Mouse (Mus musculus) hindbrain, embryonic 12.5 days (tissue): ENCODE measurements around the gene S1pr2. TPM values are rescaled to one million over a fixed set of nuclear protein-coding genes. Genes with fewer than 3 reads are reported as not detected.

ENCODE experiments used
- ATAC-seq: fragments of 200-750 bp; cut with Nextera tagmentation; 2 replicates; pipeline ENCODE4 v1.8.0; 2017; ENCODE audit warnings: moderate TSS enrichment; ENCODE audit not compliant: low FRiP score
- H3K27ac ChIP-seq: fragments of 300-500 bp; sonication (generic); 2 replicates; pipeline ENCODE4 v1.5.1; 2016; ENCODE audit warnings: mild to moderate bottlenecking
- H3K27me3 ChIP-seq: fragments of 300-500 bp; sonication (generic); 2 replicates; pipeline ENCODE4 v1.6.1; 2016; ENCODE audit warnings: mild to moderate bottlenecking
- H3K36me3 ChIP-seq: fragments of 300-500 bp; sonication (generic); 2 replicates; pipeline ENCODE4 v1.6.1; 2016; ENCODE audit warnings: mild to moderate bottlenecking
- H3K4me1 ChIP-seq: fragments of 300-500 bp; sonication (generic); 2 replicates; pipeline ENCODE4 v1.6.1; 2016
- H3K4me2 ChIP-seq: fragments of 300-500 bp; sonication (generic); replicated peaks from 2 replicates; pipeline ENCODE4 v1.6.1; 2016; ENCODE audit warnings: mild to moderate bottlenecking
- H3K4me3 ChIP-seq: fragments of 300-500 bp; sonication (generic); 2 replicates; pipeline ENCODE4 v1.5.1; 2016; ENCODE audit warnings: mild to moderate bottlenecking
- H3K9ac ChIP-seq: fragments of 300-500 bp; sonication (generic); 2 replicates; pipeline ENCODE4 v1.6.1; 2016; ENCODE audit warnings: mild to moderate bottlenecking, moderate library complexity
- H3K9me3 ChIP-seq: fragments of 300-500 bp; sonication (generic); replicated peaks from 2 replicates; pipeline ENCODE4 v1.6.1; 2016; ENCODE audit warnings: mild to moderate bottlenecking
- WGBS: fragments of 180-500 bp; shearing (Covaris S2); methylation state at CpG from one replicate; pipeline ENCODE4 v1.1.7; 2016; 5-methylcytosine and 5-hydroxymethylcytosine counted together
- polyA plus RNA-seq: library from polyadenylated mRNA; unstranded; fragments of >200 nt; fragmentation: Nextera tagmentation; extraction: Ambion mirVana; gene quantifications from 2 replicates; pipeline ENCODE4 v1.2.1, GENCODE M21; 2016

Gene S1pr2
- polyA plus RNA-seq, 1 experiment from 2014 or later: 22.1 TPM

GRCm38 (mm10) chr9:20975431-20976215 lies 958 bp downstream of the S1pr2 start:
- Histone ChIP-seq H3K27me3 (peaks cover 6% of the 10 kb centered on the region; the same call in 1 of the 2 replicates), H3K9ac (peak overlapping the region; percentile 78), H3K4me2 (peak overlapping the region; percentile 89), H3K36me3 (no peaks in the 10 kb centered on the region), H3K4me1 (peaks cover 36% of the 10 kb centered on the region), H3K27ac (peak overlapping the region; percentile 80), H3K9me3 (no peaks in the 10 kb centered on the region), H3K4me3 (peak overlapping the region; percentile 78)
- WGBS: under 1% methylated on average over 45 of the region's 45 CpGs
- ATAC-seq: peak; percentile 33

GRCm38 (mm10) chr9:20973682-20974075 lies 2.9 kb downstream of the S1pr2 start:
- peaks cover 36% of the 10 kb centered on the region for H3K4me1 ChIP-seq
- WGBS: 59% methylated on average over 6 of the region's 6 CpGs
- H3K4me2 ChIP-seq: peak overlapping the region; percentile 44
- H3K9ac ChIP-seq: no peak overlapping the region
- no peak overlapping the region for H3K4me3 ChIP-seq
- 0 out of 2 replicates have a peak overlapping the region, but pooled peaks have one; percentile 77 for H3K27ac ChIP-seq
- H3K36me3 ChIP-seq: 0 out of 2 replicates have a peak, but pooled peaks cover 2% of the 10 kb centered on the region
- no peaks in the 10 kb centered on the region for H3K9me3 ChIP-seq
- peaks cover 6% of the 10 kb centered on the region; the same call in 1 of the 2 replicates for H3K27me3 ChIP-seq
- ATAC-seq: no peak

DNA sequence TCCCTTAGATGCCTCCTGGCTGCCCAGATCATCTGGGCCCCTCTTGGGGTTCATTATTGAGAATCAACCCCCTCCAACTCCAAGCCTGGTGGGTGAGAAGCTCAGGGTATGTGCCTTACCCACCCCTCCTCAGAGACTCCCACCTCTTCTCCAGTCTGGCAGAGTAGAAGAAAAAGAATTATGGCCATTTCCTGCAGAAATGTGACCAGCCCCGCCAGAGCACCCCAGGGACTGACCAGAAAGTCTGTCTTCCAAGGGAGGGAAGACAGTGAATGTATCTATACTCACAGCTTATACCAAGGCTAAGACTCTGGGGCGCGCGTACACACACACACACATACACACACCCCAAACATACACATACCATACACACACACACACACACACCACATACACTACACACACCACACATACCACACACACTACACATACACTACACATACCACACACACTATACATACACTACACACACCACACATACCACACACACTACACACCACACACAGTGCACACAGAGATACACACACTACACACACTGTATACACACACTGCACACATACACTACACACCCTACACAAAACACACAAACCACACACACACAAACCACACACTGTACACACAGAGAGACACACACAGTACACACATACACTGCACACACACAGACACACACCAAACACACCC lies 3.4 kb downstream of the S1pr2 start:
- peak overlapping the region; percentile 44 for H3K4me2 ChIP-seq
- H3K9me3 ChIP-seq: no peaks in the 10 kb centered on the region
- no peak for ATAC-seq
- no peak overlapping the region for H3K4me3 ChIP-seq
- H3K4me1 ChIP-seq: peaks cover 36% of the 10 kb centered on the region
- H3K36me3 ChIP-seq: peaks cover 7% of the 10 kb centered on the region
- peak overlapping the region; percentile 77; the same call in 1 of the 2 replicates for H3K27ac ChIP-seq
- H3K27me3 ChIP-seq: peaks cover 6% of the 10 kb centered on the region; the same call in 1 of the 2 replicates
- 86% methylated on average over 4 of the region's 4 CpGs for WGBS
- H3K9ac ChIP-seq: peak overlapping the region; percentile 32; the same call in 1 of the 2 replicates

GRCm38 (mm10) chr9:20972141-20972992 lies 4.2 kb downstream of the S1pr2 start:
- Histone ChIP-seq H3K4me1 (peaks cover 36% of the 10 kb centered on the region), H3K27ac (peak overlapping the region; percentile 77), H3K4me3 (no peak overlapping the region), H3K27me3 (peaks cover 6% of the 10 kb centered on the region; the same call in 1 of the 2 replicates), H3K9me3 (no peaks in the 10 kb centered on the region), H3K36me3 (peaks cover 15% of the 10 kb centered on the region), H3K9ac (peak overlapping the region; percentile 32), H3K4me2 (peak overlapping the region; percentile 44)
- 0 out of 2 replicates have a peak, but pooled peaks have one; percentile 3 for ATAC-seq
- 32% methylated on average over 28 of the region's 28 CpGs for WGBS

GRCm38 (mm10) chr9:20971751-20972140 lies 4.8 kb downstream of the S1pr2 start:
- no peaks in the 10 kb centered on the region for H3K9me3 ChIP-seq
- ATAC-seq: no peak
- H3K27me3 ChIP-seq: peaks cover 6% of the 10 kb centered on the region; the same call in 1 of the 2 replicates
- H3K36me3 ChIP-seq: peaks cover 20% of the 10 kb centered on the region
- H3K27ac ChIP-seq: peak overlapping the region; percentile 77
- H3K4me3 ChIP-seq: no peak overlapping the region
- peak overlapping the region; percentile 44 for H3K4me2 ChIP-seq
- H3K4me1 ChIP-seq: peaks cover 36% of the 10 kb centered on the region
- 70% methylated on average over 7 of the region's 7 CpGs for WGBS
- H3K9ac ChIP-seq: peak overlapping the region; percentile 32; the same call in 1 of the 2 replicates

GRCm38 (mm10) chr9:20966747-20967146 lies 9.8 kb downstream of the S1pr2 start:
- Histone ChIP-seq H3K4me1 (peaks cover 2% of the 10 kb centered on the region), H3K27ac (no peak overlapping the region), H3K27me3 (no peaks in the 10 kb centered on the region), H3K9ac (no peak overlapping the region), H3K9me3 (no peaks in the 10 kb centered on the region), H3K4me3 (no peak overlapping the region), H3K4me2 (no peak overlapping the region), H3K36me3 (peaks cover 28% of the 10 kb centered on the region)
- ATAC-seq: no peak
- 84% methylated on average over 5 of the region's 5 CpGs for WGBS

GRCm38 (mm10) chr9:20966008-20966407 lies 10.6 kb downstream of the S1pr2 start:
- ATAC-seq: no peak
- Histone ChIP-seq H3K4me1 (no peaks in the 10 kb centered on the region), H3K4me2 (no peak overlapping the region), H3K9me3 (no peaks in the 10 kb centered on the region), H3K9ac (no peak overlapping the region), H3K36me3 (peaks cover 28% of the 10 kb centered on the region), H3K27ac (no peak overlapping the region), H3K4me3 (no peak overlapping the region), H3K27me3 (no peaks in the 10 kb centered on the region)
- 79% methylated on average over 3 of the region's 3 CpGs for WGBS

GRCm38 (mm10) chr9:20965606-20966005 lies 11.0 kb downstream of the S1pr2 start:
- H3K36me3 ChIP-seq: peaks cover 28% of the 10 kb centered on the region
- H3K9me3 ChIP-seq: no peaks in the 10 kb centered on the region
- no peak overlapping the region for H3K4me2 ChIP-seq
- no peak for ATAC-seq
- H3K4me3 ChIP-seq: no peak overlapping the region
- no peaks in the 10 kb centered on the region for H3K4me1 ChIP-seq
- H3K9ac ChIP-seq: no peak overlapping the region
- no peaks in the 10 kb centered on the region for H3K27me3 ChIP-seq
- H3K27ac ChIP-seq: no peak overlapping the region
- 80% methylated on average over 4 of the region's 4 CpGs for WGBS

DNA sequence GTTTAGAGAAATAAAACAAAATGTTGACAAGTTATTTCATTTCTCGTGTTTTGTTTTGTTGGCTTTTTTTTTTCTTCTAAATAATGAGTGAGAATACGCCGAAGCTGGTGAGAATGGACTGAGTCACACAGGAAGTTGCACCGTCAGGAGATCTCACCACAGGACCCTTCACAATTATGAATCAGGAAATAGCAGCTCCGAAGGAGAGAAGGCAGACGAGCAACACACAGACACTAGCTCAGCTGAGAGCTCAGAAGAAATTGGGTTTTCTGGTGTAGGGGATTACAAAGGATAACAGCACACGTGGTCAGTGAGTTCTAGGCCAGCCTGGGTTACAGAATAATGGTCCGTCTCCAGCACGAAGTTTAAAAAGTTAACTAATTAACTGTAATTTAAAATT lies 15.0 kb downstream of the S1pr2 start:
- ATAC-seq: no peak
- Histone ChIP-seq H3K4me3 (no peak overlapping the region), H3K4me2 (no peak overlapping the region), H3K27ac (no peak overlapping the region), H3K9me3 (no peaks in the 10 kb centered on the region), H3K36me3 (peaks cover 6% of the 10 kb centered on the region), H3K4me1 (no peaks in the 10 kb centered on the region), H3K9ac (no peak overlapping the region), H3K27me3 (no peaks in the 10 kb centered on the region)
- 76% methylated on average over 9 of the region's 9 CpGs for WGBS

- H3K27ac ChIP-seq: no peak within 1 kb of the TSS
- H3K9ac ChIP-seq: no peak within 1 kb of the TSS
- no peaks in the 10 kb centered on the region for H3K36me3 ChIP-seq
- H3K4me2 ChIP-seq: no peak within 1 kb of the TSS
- no peak within 1 kb of the TSS for H3K4me3 ChIP-seq
- no peaks in the 10 kb centered on the region for H3K4me1 ChIP-seq
- 93% methylated on average over 2 of the region's 2 CpGs for WGBS
- no peaks in the 10 kb centered on the region for H3K9me3 ChIP-seq
- ATAC-seq: no peak
- no peaks in the 10 kb centered on the region for H3K27me3 ChIP-seq
Observed at GRCm38 (mm10) chr9:20959430-20959938, 17.1 kb downstream of the S1pr2 start, which contains the start of gene Dnmt1. Gene Dnmt1, minus strand, starts transcription at chr9:20959888.

DNA sequence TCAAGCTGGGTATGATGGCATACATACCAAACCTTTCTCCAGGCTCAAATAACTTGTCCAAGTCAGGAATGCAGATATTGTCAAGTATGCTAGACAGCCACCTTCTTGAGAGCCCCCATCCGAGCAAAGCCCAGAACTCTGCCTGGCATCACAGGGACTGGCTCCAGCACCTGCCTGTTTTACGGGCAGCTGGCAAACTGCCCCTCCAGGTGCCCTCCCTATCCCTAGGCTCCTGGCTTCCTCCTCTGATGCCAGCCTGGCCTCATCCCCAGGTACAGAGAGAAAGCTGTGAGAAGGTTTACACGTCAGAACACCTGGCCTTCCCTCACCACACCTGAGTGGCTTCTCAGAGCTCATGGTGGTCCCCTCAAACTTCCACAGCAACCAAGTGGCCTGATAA lies 19.6 kb downstream of the S1pr2 start:
- no peak for ATAC-seq
- Histone ChIP-seq H3K27ac (no peak overlapping the region), H3K9ac (no peak overlapping the region), H3K27me3 (no peaks in the 10 kb centered on the region), H3K9me3 (no peaks in the 10 kb centered on the region), H3K4me1 (no peaks in the 10 kb centered on the region), H3K4me2 (no peak overlapping the region), H3K4me3 (no peak overlapping the region), H3K36me3 (no peaks in the 10 kb centered on the region)
- 81% methylated on average over 3 of the region's 3 CpGs for WGBS
